Comparison of ENCODE assay signal across 22 mouse cellular contexts in genomic region chr14:34444924-34445323, GRCm38 (mm10). TPM values are rescaled to one million over a fixed set of nuclear protein-coding genes. Genes with fewer than 3 reads are reported as not detected.
DNase-seq lines count a peak whose midpoint lies in the region; ATAC-seq and TF ChIP-seq lines count a peak whose summit lies in the region.
"Had no signal": no experiment of that assay in that cellular context is flagged by ENCODE, and none has a peak within 500 bp of the region (broad histone marks: within the 10 kb centered on the region; RNA-seq: fewer than 3 reads in every experiment).

No protein-coding gene starts in this region.

- H3K27ac ChIP-seq in kidney, embryonic 16.5 days (ENCODE audit: low read length), result no peak overlapping the region
- H3K27ac ChIP-seq in embryonic facial prominence, embryonic 15.5 days (replicated peaks), result peak overlapping the region; percentile 63
- peak overlapping the region; percentile 63 for H3K27ac ChIP-seq in stomach, postnatal 0 days (replicated peaks)
- H3K27ac ChIP-seq: embryonic facial prominence, embryonic 13.5 days; forebrain, embryonic 15.5 days; hindbrain, embryonic 15.5 days; left cerebral cortex, adult 2 months; macrophage; midbrain, embryonic 10.5 days had no signal

- no peaks in the 10 kb centered on the region for H3K27me3 ChIP-seq in kidney, embryonic 16.5 days (ENCODE audit: insufficient read depth, low read length)
- no peaks in the 10 kb centered on the region for H3K27me3 ChIP-seq in embryonic facial prominence, embryonic 15.5 days
- no peaks in the 10 kb centered on the region for H3K27me3 ChIP-seq in stomach, postnatal 0 days (ENCODE audit: control insufficient read depth, insufficient read depth, low read length)
- H3K27me3 ChIP-seq: embryonic facial prominence, embryonic 13.5 days; forebrain, embryonic 15.5 days; hindbrain, embryonic 15.5 days had no signal

- no peak for DNase-seq in frontal cortex, postnatal 10 days (ENCODE audit: low spot score in 2 of 2)
- no peak for DNase-seq in kidney, adult 11 months
- DNase-seq in stomach, postnatal 0 days (ENCODE audit: low spot score), result no peak
- DNase-seq in liver, result no peak
- DNase-seq: cerebellum, adult 2 months; cerebellum, postnatal 25 days; gastrocnemius, postnatal 36 days; kidney, adult 8-10 months; kidney, postnatal 36 days; liver, postnatal 0 days; thymus, postnatal 25 days had no signal

- peaks cover 22% of the 10 kb centered on the region for H3K36me3 ChIP-seq in kidney, embryonic 16.5 days (ENCODE audit: insufficient read depth, low read length)
- H3K36me3 ChIP-seq in embryonic facial prominence, embryonic 15.5 days, result peaks cover 23% of the 10 kb centered on the region
- H3K36me3 ChIP-seq in stomach, postnatal 0 days (ENCODE audit: control insufficient read depth, insufficient read depth, low read length), result peaks cover 5% of the 10 kb centered on the region; the same call in 1 of the 2 replicates

- peak; percentile 20; the same call in 1 of the 2 replicates for ATAC-seq in frontal cortex, adult (ENCODE audit: low TSS enrichment)
- ATAC-seq in kidney, embryonic 16.5 days (ENCODE audit: low FRiP score, low TSS enrichment), result peak; percentile 55; the same call in 1 of the 2 replicates
- no peak for ATAC-seq in embryonic facial prominence, embryonic 15.5 days (ENCODE audit: insufficient number of reproducible peaks, low FRiP score, low TSS enrichment, low read depth)
- ATAC-seq in stomach, postnatal 0 days (ENCODE audit: low FRiP score, low TSS enrichment), result no peak
- ATAC-seq: forebrain, embryonic 15.5 days; liver, postnatal 0 days; lung, postnatal 0 days had no signal

- no peak overlapping the region for H3K4me3 ChIP-seq in kidney, embryonic 16.5 days (ENCODE audit: low read length)
- H3K4me3 ChIP-seq in embryonic facial prominence, embryonic 15.5 days (replicated peaks), result no peak overlapping the region
- H3K4me3 ChIP-seq in stomach, postnatal 0 days (ENCODE audit: low read depth, low read length), result no peak overlapping the region
- H3K4me3 ChIP-seq: embryonic facial prominence, embryonic 13.5 days; forebrain, embryonic 15.5 days; hindbrain, embryonic 15.5 days; left cerebral cortex, adult 2 months; midbrain, embryonic 10.5 days had no signal

- TF ChIP-seq CTCF in stomach, postnatal 0 days (IDR thresholded peaks at IDR 0.05; ENCODE audit: low read depth), result no peak

- no peak overlapping the region for H3K9ac ChIP-seq in kidney, embryonic 16.5 days (replicated peaks; ENCODE audit: low read length)
- no peak overlapping the region for H3K9ac ChIP-seq in embryonic facial prominence, embryonic 15.5 days
- no peak overlapping the region for H3K9ac ChIP-seq in stomach, postnatal 0 days (ENCODE audit: low read length)
- H3K9ac ChIP-seq: embryonic facial prominence, embryonic 13.5 days; forebrain, embryonic 15.5 days; hindbrain, embryonic 15.5 days; liver, postnatal 0 days had no signal

- H3K9me3 ChIP-seq in kidney, embryonic 16.5 days (ENCODE audit: low read length), result 0 out of 2 replicates have a peak, but pooled peaks cover 3% of the 10 kb centered on the region
- H3K9me3 ChIP-seq in embryonic facial prominence, embryonic 15.5 days (replicated peaks), result no peaks in the 10 kb centered on the region
- no peaks in the 10 kb centered on the region for H3K9me3 ChIP-seq in stomach, postnatal 0 days (ENCODE audit: control insufficient read depth, low read length)
- H3K9me3 ChIP-seq: embryonic facial prominence, embryonic 13.5 days; forebrain, embryonic 15.5 days; hindbrain, embryonic 15.5 days; midbrain, embryonic 10.5 days had no signal

- TF ChIP-seq EP300 in stomach, postnatal 0 days (optimal IDR thresholded peaks at IDR 0.05), result no peak

- no peak overlapping the region for H3K4me2 ChIP-seq in kidney, embryonic 16.5 days (replicated peaks; ENCODE audit: low read depth, low read length)
- H3K4me2 ChIP-seq in embryonic facial prominence, embryonic 15.5 days (replicated peaks), result no peak overlapping the region
- H3K4me2 ChIP-seq in stomach, postnatal 0 days (replicated peaks; ENCODE audit: low read depth), result no peak overlapping the region
- H3K4me2 ChIP-seq: embryonic facial prominence, embryonic 13.5 days; forebrain, embryonic 15.5 days; heart, embryonic 11.5 days; hindbrain, embryonic 15.5 days had no signal

- H3K4me1 ChIP-seq in kidney, embryonic 16.5 days (ENCODE audit: insufficient read depth, low read length), result peaks cover 12% of the 10 kb centered on the region
- peaks cover 17% of the 10 kb centered on the region for H3K4me1 ChIP-seq in embryonic facial prominence, embryonic 15.5 days
- H3K4me1 ChIP-seq in stomach, postnatal 0 days (replicated peaks; ENCODE audit: control insufficient read depth, insufficient read depth), result no peaks in the 10 kb centered on the region
- H3K4me1 ChIP-seq: forebrain, embryonic 15.5 days; hindbrain, embryonic 15.5 days had no signal

RNA-seq across cellular contexts. Expression of gene Bmpr1a, which starts 58.2 kb away (rescaled TPM):
- polyA plus RNA-seq in kidney, embryonic 16.5 days (2015; fragmentation: Nextera tagmentation; extraction: Ambion mirVana), result 24.9 and 38.5 TPM in 2 replicates
- polyA plus RNA-seq in embryonic facial prominence, embryonic 15.5 days (2015; fragmentation: Nextera tagmentation; extraction: Ambion mirVana), result 51.0 and 54.2 TPM in 2 replicates
- polyA plus RNA-seq in stomach, postnatal 0 days (2015; fragmentation: Nextera tagmentation; extraction: Ambion mirVana), result 27.0 and 29.0 TPM in 2 replicates

Comparison
In these comparisons a context has a peak if more than half of its experiments do, and no peak if none do; other contexts are left out.
1. ATAC-seq: peak in frontal cortex, adult (single experiment) and kidney, embryonic 16.5 days (single experiment); none in embryonic facial prominence, embryonic 15.5 days (single experiment) and stomach, postnatal 0 days (single experiment).